ENCODE assay signal across 20 mouse cellular contexts in genomic region chr17:29732522-29732921, GRCm38 (mm10). TPM values are rescaled to one million over a fixed set of nuclear protein-coding genes. Genes with fewer than 3 reads are reported as not detected.
DNase-seq lines count a peak whose midpoint lies in the region; ATAC-seq and TF ChIP-seq lines count a peak whose summit lies in the region.
"Had no signal": no experiment of that assay in that cellular context is flagged by ENCODE, and none has a peak within 500 bp of the region (broad histone marks: within the 10 kb centered on the region; RNA-seq: fewer than 3 reads in every experiment).

No protein-coding gene starts in this region.

- no peak for TF ChIP-seq CTCF in testis, adult 2 months (IDR thresholded peaks at IDR 0.05; ENCODE audit: control insufficient read depth, insufficient read depth, insufficient replicate concordance, low read depth, low read length)

- no peaks in the 10 kb centered on the region for H3K9me3 ChIP-seq in hindbrain, embryonic 10.5 days
- no peaks in the 10 kb centered on the region for H3K9me3 ChIP-seq in hindbrain, embryonic 12.5 days (replicated peaks)
- H3K9me3 ChIP-seq: embryonic facial prominence, embryonic 13.5 days; heart, embryonic 12.5 days had no signal

- H3K36me3 ChIP-seq in hindbrain, embryonic 10.5 days, result no peaks in the 10 kb centered on the region
- H3K36me3 ChIP-seq in hindbrain, embryonic 12.5 days, result no peaks in the 10 kb centered on the region
- H3K36me3 ChIP-seq in testis, adult 2 months (ENCODE audit: control insufficient read depth, insufficient read depth, low read length), result no peaks in the 10 kb centered on the region
- H3K36me3 ChIP-seq: embryonic facial prominence, embryonic 13.5 days; heart, embryonic 12.5 days had no signal

- no peak overlapping the region for H3K4me2 ChIP-seq in hindbrain, embryonic 12.5 days (replicated peaks)
- H3K4me2 ChIP-seq: embryonic facial prominence, embryonic 13.5 days; heart, embryonic 12.5 days had no signal

- no peak overlapping the region for H3K9ac ChIP-seq in hindbrain, embryonic 12.5 days
- H3K9ac ChIP-seq: embryonic facial prominence, embryonic 13.5 days; heart, embryonic 12.5 days had no signal

- peak overlapping the region; percentile 51 for H3K27ac ChIP-seq in hindbrain, embryonic 10.5 days
- H3K27ac ChIP-seq in hindbrain, embryonic 12.5 days, result no peak overlapping the region
- 0 out of 2 replicates have a peak overlapping the region, but pooled peaks have one; percentile 10 for H3K27ac ChIP-seq in testis, adult 2 months (ENCODE audit: control insufficient read depth, insufficient read depth, low read depth, low read length)
- H3K27ac ChIP-seq: embryonic facial prominence, embryonic 13.5 days; heart, adult 2 months had no signal

- H3K4me3 ChIP-seq in hindbrain, embryonic 10.5 days, result no peak overlapping the region
- H3K4me3 ChIP-seq in hindbrain, embryonic 12.5 days, result no peak overlapping the region
- no peak overlapping the region for H3K4me3 ChIP-seq in testis, adult 2 months (ENCODE audit: control insufficient read depth, low read depth, low read length)
- H3K4me3 ChIP-seq: embryonic facial prominence, embryonic 13.5 days; heart, adult 2 months; heart, embryonic 12.5 days had no signal

- ATAC-seq in hindbrain, embryonic 12.5 days (ENCODE audit: low FRiP score), result no peak
- ATAC-seq: activated CD4-positive, CD25-positive, alpha-beta regulatory T cell, adult 4 months; hindbrain, embryonic 16.5 days; inflammation-experienced regulatory T-cells, adult 6 months; Patski had no signal

- peak; percentile 65 for DNase-seq in cerebellum, adult 9-11 months
- no peak for DNase-seq in cerebellum, postnatal 4 days (ENCODE audit: low spot score in 2 of 2)
- DNase-seq in hindbrain, embryonic 10.5 days (ENCODE audit: low spot score), result no peak
- no peak for DNase-seq in testis, postnatal 10 days (ENCODE audit: low spot score)
- no peak for DNase-seq in adipocyte (ENCODE audit: low spot score)
- DNase-seq: adrenal gland, adult 2 months; adrenal gland, postnatal 25 days; gastrocnemius, postnatal 14 days; heart, adult 2 months; kidney, adult 11 months; kidney, adult 9 months had no signal

- TF ChIP-seq POLR2A in testis, adult 2 months (IDR thresholded peaks at IDR 0.05; ENCODE audit: control insufficient read depth, low read depth, low read length), result no peak

- H3K27me3 ChIP-seq in hindbrain, embryonic 10.5 days (ENCODE audit: insufficient read depth, poor library complexity, severe bottlenecking), result no peaks in the 10 kb centered on the region
- no peaks in the 10 kb centered on the region for H3K27me3 ChIP-seq in hindbrain, embryonic 12.5 days
- no peaks in the 10 kb centered on the region for H3K27me3 ChIP-seq in testis, adult 2 months (ENCODE audit: control insufficient read depth, insufficient read depth, low read length)
- H3K27me3 ChIP-seq: CH12.LX; embryonic facial prominence, embryonic 13.5 days; heart, embryonic 12.5 days; Patski had no signal

- WGBS in hindbrain, embryonic 10.5 days, result 87% methylated on average over 2 of the region's 2 CpGs
- WGBS in hindbrain, embryonic 12.5 days, result 73% methylated on average over 2 of the region's 2 CpGs

- peaks cover 48% of the 10 kb centered on the region for H3K4me1 ChIP-seq in hindbrain, embryonic 10.5 days (replicated peaks)
- peaks cover 51% of the 10 kb centered on the region for H3K4me1 ChIP-seq in hindbrain, embryonic 12.5 days
- peaks cover 4% of the 10 kb centered on the region; the same call in 1 of the 2 replicates for H3K4me1 ChIP-seq in testis, adult 2 months (ENCODE audit: control insufficient read depth, insufficient read depth, low read length)

RNA-seq across cellular contexts. Expression of gene Ccdc167, which starts 15.7 kb away (rescaled TPM):
- polyA plus RNA-seq in hindbrain, embryonic 10.5 days (2016; fragmentation: Nextera tagmentation; extraction: Ambion mirVana), result 16.4 and 16.8 TPM in 2 replicates
- polyA plus RNA-seq in hindbrain, embryonic 12.5 days (2016; fragmentation: Nextera tagmentation; extraction: Ambion mirVana), result 14.0 and 15.3 TPM in 2 replicates
- 1.5 and 1.6 TPM in 2 replicates for polyA plus RNA-seq in testis, adult 2 months (2012; rRNA removed)
